Mouse (Mus musculus): ENCODE measurements around the gene Ift52. TPM values are rescaled to one million over a fixed set of nuclear protein-coding genes. Genes with fewer than 3 reads are reported as not detected.
"Not testable (repeated sequence)": the region's sequence is repeated elsewhere in the genome, so short reads cannot be mapped to it uniquely, and the experiment has no call there.

The Ift52 gene
- total RNA-seq, 2 experiments from 2014 or later = 31.2 to 33.9 TPM

DNA sequence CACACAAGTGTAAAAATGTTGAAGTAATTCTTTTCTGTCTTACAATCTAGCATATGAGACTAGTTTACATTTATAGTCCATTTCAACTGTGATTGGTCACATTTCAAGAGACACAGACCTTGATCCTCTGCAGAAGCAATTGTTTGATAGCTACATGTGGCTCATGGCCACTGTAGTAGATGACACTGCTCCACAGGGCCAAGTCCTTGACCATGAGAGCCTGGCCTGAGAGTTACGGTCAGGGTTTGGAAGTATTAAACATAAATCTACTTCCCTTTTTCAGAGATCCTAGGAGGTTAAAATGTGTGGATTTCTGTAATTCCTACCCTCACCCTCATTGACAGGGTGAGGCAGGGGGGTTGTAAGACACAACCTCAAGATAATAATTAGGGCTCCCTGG, 16.1 kb upstream of the Ift52 start:
- intact Hi-C loops (cut with DNase I) = no loop called here

DNA sequence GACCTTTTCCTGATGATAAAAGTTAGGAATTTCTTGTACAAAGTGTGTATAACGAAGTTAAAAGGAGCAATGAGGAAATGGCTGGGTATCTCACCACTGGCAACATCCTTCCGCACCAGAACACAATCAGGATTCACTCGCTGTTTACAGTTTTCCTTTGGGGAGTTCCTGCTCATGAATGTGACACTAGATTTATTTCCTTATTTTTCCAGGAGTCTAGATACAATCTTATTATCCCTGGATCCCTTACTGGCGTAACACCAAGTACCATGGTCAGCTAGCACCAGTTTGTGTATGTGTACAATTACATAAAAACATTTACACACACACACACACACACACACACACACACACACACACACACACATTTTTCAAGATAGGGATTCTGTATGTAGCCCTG, 9.9 kb upstream of the Ift52 start:
- DNase-seq (ENCODE audit: low spot score in 2 of 2) = no peak
- intact Hi-C loops (cut with DNase I) = no loop called here

More for the DNA sequence above, 16.1 kb upstream of the Ift52 start:
- DNase-seq (ENCODE audit: low spot score in 2 of 2) = no peak

DNA sequence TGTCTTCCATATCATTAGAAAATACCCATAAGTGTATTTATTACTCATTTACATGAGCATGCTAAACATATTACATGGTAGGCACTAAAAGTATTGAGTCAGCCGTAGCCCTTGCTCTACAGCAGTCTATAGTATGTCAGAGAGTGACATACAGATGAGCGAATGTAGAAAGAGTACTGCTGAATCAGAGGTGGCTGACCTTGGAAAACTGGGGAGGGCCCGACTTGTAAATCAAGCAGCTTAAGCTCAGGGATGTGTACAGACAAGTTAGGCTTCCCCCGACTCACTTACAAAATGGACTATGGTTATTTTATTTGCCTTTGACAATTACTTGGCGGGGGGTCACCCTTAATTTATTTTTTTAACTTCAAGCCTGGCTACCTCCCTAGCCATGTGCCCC, 14.1 kb downstream of the Ift52 start:
- DNase-seq (ENCODE audit: low spot score in 2 of 2) = no peak
- intact Hi-C loops (cut with DNase I) = no loop called here

DNA sequence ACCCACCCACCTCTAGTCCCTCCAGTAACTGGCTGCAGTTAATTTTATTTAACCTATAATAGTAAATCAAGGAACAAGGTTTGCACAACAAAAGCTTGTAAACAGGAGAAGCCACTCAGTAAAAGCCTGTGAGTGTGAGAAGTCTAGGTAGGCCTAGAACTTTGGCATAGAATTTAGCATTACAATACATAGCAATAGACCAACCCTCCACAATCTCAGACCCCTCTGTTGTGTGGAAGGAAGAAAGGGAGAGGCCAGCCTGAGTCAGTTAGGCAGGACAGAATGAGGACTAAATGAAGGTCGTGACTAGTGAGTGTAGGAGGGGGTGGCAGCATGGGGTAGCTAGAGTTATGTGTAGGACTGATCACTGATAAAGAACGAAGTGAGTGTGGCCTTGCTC, 14.6 kb downstream of the Ift52 start:
- intact Hi-C loops (cut with DNase I) = no loop called here
- no peak for DNase-seq (ENCODE audit: low spot score in 2 of 2)

- intact Hi-C loops (cut with DNase I) = no loop called here
- no peak for DNase-seq (ENCODE audit: low spot score in 2 of 2)
These were observed 15.5 kb downstream of the Ift52 start for GRCm38 (mm10) chr2:163032622-163033021.

DNA sequence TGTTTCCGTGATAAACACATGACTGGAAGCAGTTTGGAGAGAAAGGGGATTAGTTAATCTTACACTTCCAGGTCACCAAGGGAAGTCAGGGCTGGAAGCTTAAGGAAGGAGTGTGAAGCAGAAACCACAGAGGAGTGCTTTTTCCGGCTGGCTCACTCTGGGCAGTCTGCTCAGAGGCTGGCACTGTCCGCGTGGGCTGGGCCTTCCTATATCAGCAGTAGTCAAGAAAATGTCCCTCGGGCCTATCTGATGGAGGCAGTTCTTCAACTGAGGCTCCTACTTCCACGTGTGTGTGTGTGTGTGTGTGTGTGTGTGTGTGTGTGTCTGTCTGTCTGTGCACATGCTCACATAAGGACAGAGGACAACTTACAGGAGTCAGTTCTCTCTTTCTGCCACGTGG, 22.8 kb downstream of the Ift52 start:
- intact Hi-C loops (cut with DNase I) = no loop called here

DNA sequence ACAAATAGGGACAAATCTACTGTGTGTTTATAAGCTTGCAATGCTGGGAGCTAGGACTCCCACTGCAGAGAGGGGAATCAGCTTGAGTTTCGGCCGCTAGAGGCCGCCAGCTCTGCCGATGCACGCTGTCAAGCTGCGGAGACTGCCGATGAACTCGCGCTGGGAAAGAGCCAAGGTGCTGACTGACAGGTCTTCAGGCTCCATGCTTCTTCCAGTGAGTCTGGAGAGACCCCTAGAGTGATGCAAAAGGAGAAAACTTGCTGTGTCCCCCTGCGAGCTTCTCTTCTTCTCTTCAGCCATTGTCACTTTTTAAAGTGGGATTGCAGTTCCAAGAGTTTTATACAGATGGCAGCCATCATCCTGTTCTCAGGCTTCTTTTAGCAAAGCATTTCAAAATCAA, 31.0 kb downstream of the Ift52 start:
- intact Hi-C loops (cut with DNase I) = loop anchor here (2.0 to 5.0 kb wide), 2 partner anchors 283 to 354 kb away; no protein-coding TSS in a partner anchor
- DNase-seq (ENCODE audit: low spot score in 2 of 2) = peak; percentile 67 to 70

More for the DNA sequence above, 22.8 kb downstream of the Ift52 start:
- no peak for DNase-seq (ENCODE audit: low spot score in 2 of 2)

DNA sequence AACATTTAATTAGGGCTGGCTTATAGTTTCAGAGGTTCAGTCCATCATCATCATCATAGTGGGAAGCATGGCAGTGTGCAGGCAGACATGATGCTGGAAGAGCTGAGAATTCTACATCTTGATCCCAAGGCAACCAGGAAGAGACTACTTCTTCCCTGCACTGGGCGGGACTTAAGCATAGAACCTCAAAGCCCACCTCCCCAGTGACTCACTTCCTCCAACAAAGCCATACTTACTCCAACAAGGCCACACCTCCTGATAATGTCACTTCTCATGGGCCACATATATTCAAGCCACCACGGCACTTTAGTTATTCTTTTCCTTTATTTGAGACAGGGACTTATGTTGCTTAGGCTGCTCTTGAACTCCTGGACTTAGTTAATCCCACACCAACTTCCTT, 32.0 kb downstream of the Ift52 start:
- intact Hi-C loops (cut with DNase I) = loop anchor here (2.0 to 5.0 kb wide), 2 partner anchors 282 to 353 kb away; no protein-coding TSS in a partner anchor

GRCm38 (mm10) chr2:163051691-163052090, 34.5 kb downstream of the Ift52 start:
- DNase-seq (ENCODE audit: low spot score in 2 of 2) = no peak
- intact Hi-C loops (cut with DNase I) = no loop called here

More for the DNA sequence above, 32.0 kb downstream of the Ift52 start:
- no peak for DNase-seq (ENCODE audit: low spot score in 2 of 2)

- intact Hi-C loops (cut with DNase I) = no loop called here
- DNase-seq (ENCODE audit: low spot score in 2 of 2) = no peak
These were observed 34.9 kb downstream of the Ift52 start for GRCm38 (mm10) chr2:163052101-163052500.

DNA sequence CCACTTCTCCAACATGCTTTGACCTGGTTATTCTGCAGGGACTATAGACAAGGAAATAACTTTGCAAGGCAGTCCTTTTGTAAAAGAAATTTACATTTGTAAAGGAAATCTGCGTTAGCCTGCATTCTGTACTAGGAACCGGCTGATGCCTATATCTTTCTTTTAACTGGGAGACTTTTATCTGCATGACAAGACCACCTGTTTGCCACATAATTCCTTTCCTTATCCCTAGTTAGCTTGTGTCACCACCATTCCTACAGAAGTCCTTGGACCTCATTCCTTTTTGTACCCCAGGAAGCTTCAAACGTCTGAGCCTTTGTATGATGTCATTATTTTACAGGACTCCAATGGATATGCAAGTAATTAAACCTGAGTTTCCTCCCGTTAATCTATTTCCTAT, 35.7 kb downstream of the Ift52 start:
- no peak for DNase-seq (ENCODE audit: low spot score in 2 of 2)
- intact Hi-C loops (cut with DNase I) = no loop called here

DNA sequence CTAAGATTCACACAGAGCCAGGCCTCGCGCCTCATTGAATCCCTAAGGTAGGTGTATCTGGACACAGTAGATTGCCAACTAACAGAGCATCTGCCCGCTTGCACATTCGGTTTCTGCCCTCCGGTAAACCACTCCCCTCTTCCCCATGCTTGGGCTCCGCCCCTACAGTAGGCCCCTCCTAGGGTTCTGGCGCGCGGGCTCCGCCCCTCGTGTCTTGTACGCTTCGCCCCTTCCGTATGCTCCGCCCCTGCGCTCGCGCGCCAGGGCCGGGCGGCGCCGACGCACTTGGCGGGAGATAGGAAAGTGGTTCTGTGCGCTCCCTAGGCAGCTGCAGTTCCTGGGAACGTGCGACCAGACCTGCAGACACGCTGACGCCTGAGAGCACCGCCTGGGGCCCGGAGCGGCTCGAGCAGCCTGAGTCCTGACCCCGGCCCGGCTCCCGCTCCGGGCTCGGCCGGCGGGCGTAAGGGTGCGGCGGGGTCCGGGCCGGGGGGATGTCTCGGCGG, 37.2 kb downstream of the Ift52 start, which contains the start of gene Mybl2:
Mybl2 (plus strand) TSS at position 353 of the 506 bp plus-strand sequence.
- intact Hi-C loops (cut with DNase I) = no loop called here
- DNase-seq (ENCODE audit: low spot score in 2 of 2) = peak; percentile 75 to 87

DNA sequence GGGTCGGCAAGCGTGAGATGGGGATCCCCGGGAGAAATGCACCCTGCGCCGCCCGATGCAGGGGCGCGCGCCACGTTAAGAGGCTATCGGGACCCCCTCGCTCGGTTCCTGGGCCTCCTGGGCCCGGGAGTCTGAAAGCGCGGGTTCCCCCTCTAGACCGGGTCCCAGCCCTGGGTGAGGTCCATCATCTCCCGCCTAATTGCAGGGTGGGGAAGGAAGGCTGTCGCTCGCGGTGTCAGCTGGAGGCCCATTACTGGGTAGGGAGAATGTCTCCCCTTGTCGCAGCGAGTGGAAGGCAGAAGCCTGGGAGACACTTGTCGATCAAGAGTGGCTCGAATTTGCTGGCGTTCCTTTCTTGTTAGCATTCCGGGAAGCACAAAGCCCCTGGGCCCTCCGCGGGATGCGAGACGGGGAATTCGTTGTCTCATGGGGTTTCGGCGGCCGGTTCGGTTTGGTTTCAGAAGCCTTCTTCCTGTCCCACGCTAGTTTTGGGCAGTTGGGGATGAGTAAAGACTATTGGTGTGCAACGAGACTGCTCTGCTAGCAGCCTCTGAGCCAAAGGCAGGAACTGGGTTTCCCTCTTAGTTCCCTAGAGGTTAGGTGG, 37.8 kb downstream of the Ift52 start:
- DNase-seq (ENCODE audit: low spot score in 2 of 2) = no peak
- intact Hi-C loops (cut with DNase I) = no loop called here

- intact Hi-C loops (cut with DNase I) = no loop called here
- DNase-seq (ENCODE audit: low spot score in 2 of 2) = no peak
These were observed 38.6 kb downstream of the Ift52 start for GRCm38 (mm10) chr2:163055715-163056114.

- DNase-seq (ENCODE audit: low spot score in 2 of 2) = no peak
- intact Hi-C loops (cut with DNase I) = no loop called here
These were observed 39.4 kb downstream of the Ift52 start for GRCm38 (mm10) chr2:163056584-163056983.

DNA sequence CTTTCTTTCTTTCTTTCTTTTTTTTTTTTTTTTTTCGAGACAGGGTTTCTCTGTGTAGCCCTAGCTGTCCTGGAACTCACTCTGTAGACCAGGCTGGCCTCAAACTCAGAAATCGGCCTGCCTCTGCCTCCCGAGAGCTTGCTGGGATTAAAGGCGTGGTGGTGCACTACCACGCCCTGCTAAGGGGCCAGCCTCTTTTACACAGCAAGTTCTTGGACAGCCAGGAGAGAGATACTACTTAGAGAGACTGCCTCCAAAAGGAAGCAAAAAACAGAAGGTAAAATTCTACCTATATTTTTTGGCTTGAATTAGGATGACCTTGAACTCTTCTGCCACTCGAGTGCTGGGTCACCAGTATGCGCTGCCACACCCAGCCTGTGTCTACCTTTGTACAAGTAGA, 41.8 kb downstream of the Ift52 start:
- intact Hi-C loops (cut with DNase I); DNase-seq (ENCODE audit: low spot score in 2 of 2): not testable (repeated sequence)

- intact Hi-C loops (cut with DNase I) = no loop called here
- DNase-seq (ENCODE audit: low spot score in 2 of 2) = no peak
These were observed 43.5 kb downstream of the Ift52 start for GRCm38 (mm10) chr2:163060630-163061029.

DNA sequence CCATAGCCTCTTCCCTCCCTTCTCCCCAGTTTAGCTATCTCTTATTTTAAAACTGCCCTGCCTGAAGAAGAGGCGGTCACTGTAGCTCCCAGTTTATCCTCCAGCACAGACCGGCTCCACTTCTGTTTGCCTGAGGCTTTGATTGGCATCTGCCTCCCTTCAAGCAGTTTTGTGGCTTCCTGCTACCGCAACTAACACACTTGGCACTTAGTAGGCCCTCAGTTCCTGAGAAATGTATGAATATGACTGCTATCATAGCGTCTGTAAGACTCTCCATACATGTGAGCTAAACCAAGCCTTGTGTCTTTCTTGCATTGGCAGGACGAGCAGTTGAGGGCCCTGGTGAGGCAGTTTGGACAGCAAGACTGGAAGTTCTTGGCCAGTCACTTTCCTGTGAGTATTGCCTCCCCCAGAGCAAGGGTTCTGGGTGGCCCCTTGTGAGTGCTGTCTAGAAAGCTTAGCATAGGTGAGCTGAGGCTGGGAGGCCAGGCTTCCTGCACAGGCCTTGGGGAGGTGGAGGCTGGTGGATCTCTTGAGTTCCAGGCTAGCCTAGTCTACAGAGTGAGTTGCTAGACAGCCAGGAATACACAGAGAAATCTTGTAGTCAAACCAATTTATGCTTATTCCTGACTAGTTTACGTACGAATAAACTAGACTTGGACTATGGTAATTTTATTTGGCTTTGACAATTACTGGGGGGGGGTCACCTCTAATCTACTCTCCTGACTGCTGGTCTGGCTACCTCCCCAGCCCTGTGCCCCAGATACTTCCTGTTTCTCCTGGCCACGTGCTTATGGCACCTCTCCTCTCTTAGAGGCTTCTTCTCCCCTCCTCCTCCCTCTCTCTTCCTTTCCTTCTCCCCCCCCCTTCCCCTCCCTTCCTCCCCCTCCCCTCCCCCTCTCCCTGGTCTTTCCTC, 44.3 kb downstream of the Ift52 start:
- intact Hi-C loops (cut with DNase I) = no loop called here
- no peak for DNase-seq (ENCODE audit: low spot score in 2 of 2)

DNA sequence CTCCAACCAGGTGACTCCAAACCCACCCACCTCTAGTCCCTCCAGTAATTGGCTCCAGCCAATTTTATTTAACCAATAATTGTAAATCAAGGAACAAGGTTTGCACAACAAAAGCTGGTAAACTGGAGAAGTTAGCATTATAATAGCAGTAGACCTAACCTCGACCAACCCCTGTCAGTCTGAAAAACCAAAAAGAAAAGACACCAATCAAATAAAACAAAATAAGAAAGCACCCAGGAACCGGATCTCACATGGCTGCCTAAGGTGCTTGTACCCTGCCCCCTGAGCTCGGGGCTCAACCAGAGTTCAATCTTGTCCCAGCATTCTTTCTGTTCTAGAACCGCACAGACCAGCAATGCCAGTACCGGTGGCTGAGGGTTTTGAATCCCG, 45.0 kb downstream of the Ift52 start:
- intact Hi-C loops (cut with DNase I) = no loop called here
- DNase-seq (ENCODE audit: low spot score in 2 of 2) = no peak

GRCm38 (mm10) chr2:163066326-163066725, 49.2 kb downstream of the Ift52 start:
- intact Hi-C loops (cut with DNase I) = no loop called here
- no peak for DNase-seq (ENCODE audit: low spot score in 2 of 2)

GRCm38 (mm10) chr2:163067233-163067632, 50.1 kb downstream of the Ift52 start:
- intact Hi-C loops (cut with DNase I) = no loop called here

More at GRCm38 (mm10) chr2:163067233-163067632, 50.1 kb downstream of the Ift52 start:
- no peak for DNase-seq (ENCODE audit: low spot score in 2 of 2)

All from left cerebral cortex, postnatal 25 days (tissue).